Mouse (Mus musculus) spleen, adult 2 months (tissue): ENCODE data around the gene Pcx.

Experiments used
- CTCF ChIP-seq: fragments of 200-500 bp; IDR thresholded peaks from 2 replicates; pipeline ENCODE4 v1.5.1; 2011; ENCODE audit warnings: mild to moderate bottlenecking, inconsistent platforms; ENCODE audit not compliant: insufficient read depth, insufficient read length, insufficient replicate concordance; ENCODE audit errors: extremely low read depth
- POLR2A ChIP-seq: fragments of 200-500 bp; IDR thresholded peaks from 2 replicates; pipeline ENCODE4 v1.6.1; 2011; ENCODE audit warnings: low read depth, low read length, inconsistent platforms

DNA sequence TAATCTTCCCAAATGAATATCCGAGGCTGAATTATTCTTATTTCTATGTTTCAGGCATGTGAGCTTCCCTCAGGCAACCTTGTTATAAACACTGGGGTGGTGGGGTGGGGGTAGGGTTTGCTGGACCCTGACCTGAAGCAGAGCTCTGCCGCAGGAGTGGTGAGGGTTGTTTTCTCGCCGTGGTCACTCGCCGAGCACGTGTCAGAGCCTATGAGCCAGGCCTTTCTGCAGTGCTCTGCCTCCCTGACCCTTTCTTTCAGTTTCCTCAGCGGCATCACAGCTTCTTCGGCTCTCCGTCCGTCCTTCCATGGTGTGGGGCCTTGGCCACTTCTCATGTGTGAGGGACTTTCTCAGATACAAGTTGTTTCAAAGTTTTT, 60.0 kb downstream of the Pcx start:
- TF ChIP-seq POLR2A = no peak
- no peak for TF ChIP-seq CTCF
